Mouse (Mus musculus): ENCODE data around the gene Rxra. TPM values are rescaled to one million over a fixed set of nuclear protein-coding genes. Genes with fewer than 3 reads are reported as not detected.

The Rxra gene
- total RNA-seq (2015; ENCODE audit: low replicate concordance) = 1.9 and 3.1 TPM in 2 replicates
- total RNA-seq (2017; ENCODE audit: low replicate concordance) = 2.3 and 4.6 TPM in 2 replicates

DNA sequence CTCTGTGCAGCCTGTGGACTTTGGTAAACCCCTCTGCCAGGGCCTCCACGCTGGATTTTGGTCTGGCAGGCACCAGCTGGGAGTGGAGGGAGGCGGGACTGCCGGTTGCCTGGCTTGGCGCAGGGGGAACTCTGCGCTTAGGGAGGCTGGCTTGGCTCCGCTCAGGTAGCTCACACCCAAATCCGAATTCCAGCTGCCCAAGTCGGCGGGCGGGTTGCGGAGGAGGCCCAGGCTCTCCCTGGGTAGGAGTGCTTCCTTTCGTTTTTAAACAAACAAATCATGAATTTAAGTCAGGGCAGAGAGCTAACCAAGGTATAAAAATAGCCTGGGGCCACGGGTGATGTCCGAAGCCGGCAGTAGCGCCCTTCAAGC is at the start of gene Rxra:
Gene Rxra, plus strand, starts transcription at position 335 of the 372 bp plus-strand sequence.
- ATAC-seq (replicated peaks; ENCODE audit: low FRiP score, poor library complexity, severe bottlenecking) = no peak

- no peak for ATAC-seq (replicated peaks; ENCODE audit: low FRiP score, poor library complexity, severe bottlenecking)
Measured at GRCm38 (mm10) chr2:27626604-27627003, 49.6 kb upstream of the Rxra start.

DNA sequence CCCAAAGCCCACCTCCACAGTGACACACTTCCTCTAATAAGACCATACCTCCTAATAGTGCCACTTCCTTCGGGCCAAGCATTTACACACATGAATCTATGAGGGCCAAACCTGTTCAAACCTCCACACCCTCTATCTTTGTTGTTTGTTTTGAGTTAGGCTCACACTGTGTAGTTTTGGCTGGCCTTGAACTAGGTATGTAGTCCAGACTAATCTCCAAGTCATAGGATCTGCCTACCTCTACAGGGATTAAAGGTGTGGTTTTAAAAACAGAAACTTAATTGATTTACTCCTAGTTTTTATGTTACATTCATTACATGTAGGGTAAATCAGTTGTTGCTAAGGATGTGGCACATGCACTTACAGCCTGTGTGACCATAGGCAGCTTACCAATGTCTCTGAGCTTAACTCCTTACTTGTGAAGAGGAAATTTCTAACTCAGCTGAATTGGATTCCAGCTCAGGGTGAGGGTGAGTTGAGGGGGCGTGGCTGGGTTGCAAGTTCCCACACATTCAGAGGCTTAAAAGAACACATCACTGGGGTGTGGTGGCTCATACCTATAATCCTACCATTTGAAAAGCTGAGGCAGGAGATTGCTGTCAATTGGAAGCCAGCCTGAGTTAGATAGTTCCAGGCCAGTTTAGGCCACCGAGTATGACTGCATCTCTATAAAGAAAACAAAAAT is 45.5 kb upstream of the Rxra start:
- ATAC-seq (replicated peaks; ENCODE audit: low FRiP score, poor library complexity, severe bottlenecking) = no peak

- ATAC-seq (replicated peaks; ENCODE audit: low FRiP score, poor library complexity, severe bottlenecking) = no peak
Measured at GRCm38 (mm10) chr2:27633471-27633870, 42.8 kb upstream of the Rxra start.

GRCm38 (mm10) chr2:27634018-27634417 is 42.2 kb upstream of the Rxra start:
- ATAC-seq (replicated peaks; ENCODE audit: low FRiP score, poor library complexity, severe bottlenecking) = no peak

GRCm38 (mm10) chr2:27635147-27635738 is 41.0 kb upstream of the Rxra start:
- no peak for ATAC-seq (replicated peaks; ENCODE audit: low FRiP score, poor library complexity, severe bottlenecking)

- ATAC-seq (replicated peaks; ENCODE audit: low FRiP score, poor library complexity, severe bottlenecking) = no peak
Measured at GRCm38 (mm10) chr2:27636796-27637195, 39.4 kb upstream of the Rxra start.

DNA sequence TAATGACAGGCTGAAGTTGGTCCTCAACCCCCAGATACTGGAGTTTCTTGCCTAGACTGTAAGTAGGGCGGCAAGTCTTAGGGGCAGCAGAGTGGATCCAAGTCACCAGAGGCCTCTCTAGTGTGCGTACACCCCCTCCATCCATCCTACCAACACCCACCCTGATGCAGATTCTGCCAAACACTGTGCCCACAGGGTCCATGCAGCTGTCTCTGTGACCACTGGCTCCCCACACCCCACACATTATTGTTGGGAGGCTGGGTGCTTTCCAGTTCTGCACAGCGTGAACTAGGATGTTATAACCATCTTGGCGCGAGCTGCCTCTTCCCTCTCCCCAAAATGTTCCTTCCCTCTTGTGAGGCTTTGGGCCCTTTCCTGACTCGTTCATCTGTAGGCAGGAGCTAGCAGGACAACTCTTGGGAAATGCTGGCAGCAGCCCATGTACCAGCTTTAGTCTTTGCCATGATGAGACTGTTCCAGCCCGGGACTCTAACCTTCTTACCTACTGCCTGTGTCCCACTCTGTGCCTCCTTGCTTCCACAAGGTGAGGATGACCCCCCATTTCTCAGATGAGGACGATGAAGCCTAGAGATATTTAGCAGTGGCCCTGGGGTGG is 38.9 kb upstream of the Rxra start:
- no peak for ATAC-seq (replicated peaks; ENCODE audit: low FRiP score, poor library complexity, severe bottlenecking)

DNA sequence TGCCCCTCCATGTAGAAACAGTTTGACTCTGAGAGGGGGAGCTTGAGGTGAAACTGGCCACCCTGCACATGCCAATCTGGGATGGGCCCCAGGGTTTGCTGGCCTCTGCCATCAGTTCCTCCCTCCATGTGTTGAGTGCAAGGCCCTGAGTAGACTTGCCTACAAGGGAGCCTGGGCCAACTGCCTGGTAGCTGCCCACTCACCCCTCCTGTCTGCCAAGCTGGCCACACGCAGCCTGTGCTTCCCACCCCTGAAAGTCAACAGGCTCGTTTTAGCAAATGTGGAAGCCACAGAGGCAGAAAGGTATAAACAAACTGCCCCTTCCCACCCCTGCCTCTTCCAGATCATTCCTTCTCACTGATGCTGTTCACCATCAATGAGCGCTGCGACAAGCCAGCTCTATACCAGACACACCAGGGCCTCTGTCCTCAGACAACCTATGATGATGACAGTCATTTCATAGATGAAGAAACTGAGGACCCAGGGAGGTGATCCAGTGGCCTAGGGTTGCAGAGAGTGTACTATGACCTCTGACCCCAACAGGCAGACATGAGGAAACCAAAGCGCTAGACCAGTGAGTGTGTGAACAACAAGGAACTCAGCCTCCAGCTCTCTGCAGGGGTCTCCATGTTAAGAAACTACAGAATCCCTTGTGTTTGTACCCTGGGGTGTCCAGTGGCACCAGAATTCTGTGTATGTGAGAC is 36.5 kb upstream of the Rxra start:
- no peak for ATAC-seq (replicated peaks; ENCODE audit: low FRiP score, poor library complexity, severe bottlenecking)

DNA sequence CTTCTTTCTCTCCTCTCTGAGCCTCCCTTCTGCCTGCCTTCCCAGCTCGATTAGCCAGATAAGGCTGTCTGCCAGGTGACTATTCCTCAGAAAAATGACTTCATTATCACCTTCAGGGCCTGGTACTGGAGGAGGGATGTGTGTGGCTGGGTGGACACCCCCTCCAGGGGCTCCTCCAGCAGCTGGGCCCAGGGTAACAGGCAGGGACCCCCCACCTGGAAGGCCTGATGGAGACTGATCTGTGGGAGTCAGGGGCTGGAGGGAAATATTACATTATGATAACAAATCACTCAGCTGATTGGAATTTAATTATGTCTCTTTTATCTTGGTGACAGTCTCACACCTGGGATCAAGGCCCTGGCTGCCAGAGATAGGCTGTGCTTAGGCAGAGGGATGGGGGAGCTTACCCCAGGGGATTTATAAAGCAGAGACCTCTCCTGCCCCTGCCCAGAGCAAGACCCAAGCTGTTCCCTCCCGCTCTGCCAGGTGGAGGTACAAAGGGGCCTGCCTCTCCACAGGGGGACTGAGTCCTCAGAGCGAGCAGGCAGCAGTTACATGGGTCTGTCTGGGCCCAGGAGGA is 35.2 kb upstream of the Rxra start:
- ATAC-seq (replicated peaks; ENCODE audit: low FRiP score, poor library complexity, severe bottlenecking) = no peak

DNA sequence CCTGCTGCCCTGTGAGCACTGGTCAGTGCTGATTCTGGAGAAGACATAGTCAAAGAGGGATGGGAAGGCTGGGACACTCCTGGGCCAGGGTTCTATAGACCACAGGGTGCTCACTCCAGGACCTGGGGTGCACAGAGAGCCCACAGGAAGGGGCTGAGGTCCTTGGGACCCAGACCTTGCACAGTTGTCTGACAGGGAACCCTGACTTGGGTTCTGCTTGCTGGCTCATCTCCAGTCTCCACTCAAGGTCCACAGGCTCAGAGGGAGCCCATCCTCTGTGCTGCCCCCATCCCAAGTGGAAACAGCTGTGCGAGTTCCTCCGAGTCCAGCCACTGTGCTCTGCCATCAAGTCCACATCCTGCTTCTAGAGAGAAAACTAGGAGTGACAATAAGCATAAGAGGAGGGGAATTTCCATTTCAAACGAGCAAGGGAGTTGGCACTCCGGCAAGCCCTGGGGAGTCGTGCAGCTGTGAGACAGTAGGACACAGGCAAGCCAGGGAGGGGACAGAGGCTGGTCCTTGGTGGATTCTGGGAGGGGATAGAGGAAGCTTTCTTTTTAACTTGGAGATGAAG is 31.6 kb upstream of the Rxra start:
- no peak for ATAC-seq (replicated peaks; ENCODE audit: low FRiP score, poor library complexity, severe bottlenecking)

- no peak for ATAC-seq (replicated peaks; ENCODE audit: low FRiP score, poor library complexity, severe bottlenecking)
Measured at GRCm38 (mm10) chr2:27645471-27645870, 30.8 kb upstream of the Rxra start.

DNA sequence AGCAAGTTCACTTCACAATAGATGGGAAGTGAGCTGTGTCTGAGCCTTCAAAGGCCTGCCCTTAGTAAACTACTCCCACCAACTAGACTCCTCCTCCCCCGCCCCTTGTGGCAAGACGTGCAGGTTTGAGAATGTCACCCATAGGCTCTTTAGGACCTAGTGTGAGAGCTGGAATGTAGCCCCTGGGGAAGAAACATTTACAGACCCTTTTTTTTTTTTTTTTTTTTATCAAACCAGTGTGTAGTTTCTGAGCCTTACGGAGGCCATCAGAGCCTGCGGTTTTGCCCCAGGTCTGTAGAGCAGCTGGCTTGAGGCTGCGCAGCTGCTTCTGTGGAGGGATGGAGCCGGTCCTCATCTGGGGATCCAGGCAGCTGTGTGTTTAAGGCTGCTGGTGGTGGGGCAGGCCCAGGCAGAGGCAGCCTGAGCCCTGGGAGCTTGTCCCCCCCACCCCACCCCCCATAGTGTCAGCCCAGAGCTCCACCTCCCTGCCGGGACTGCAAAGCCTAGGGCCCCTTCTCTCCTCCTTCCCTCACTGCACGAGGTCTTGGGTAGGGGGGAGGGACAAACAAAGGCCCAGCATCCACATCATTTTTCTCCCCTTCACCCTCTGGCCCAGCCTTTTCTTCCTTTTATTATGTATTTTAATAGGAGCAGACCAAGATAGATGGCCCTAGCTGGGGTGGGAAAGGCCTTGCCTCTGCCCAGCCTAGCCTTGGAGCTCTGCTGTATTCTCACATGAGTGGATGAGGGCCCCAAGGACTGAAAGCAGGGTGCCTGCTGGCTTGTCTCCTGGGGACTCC is 26.2 kb upstream of the Rxra start:
- no peak for ATAC-seq (replicated peaks; ENCODE audit: low FRiP score, poor library complexity, severe bottlenecking)

GRCm38 (mm10) chr2:27650991-27651390 is 25.2 kb upstream of the Rxra start:
- no peak for ATAC-seq (replicated peaks; ENCODE audit: low FRiP score, poor library complexity, severe bottlenecking)

DNA sequence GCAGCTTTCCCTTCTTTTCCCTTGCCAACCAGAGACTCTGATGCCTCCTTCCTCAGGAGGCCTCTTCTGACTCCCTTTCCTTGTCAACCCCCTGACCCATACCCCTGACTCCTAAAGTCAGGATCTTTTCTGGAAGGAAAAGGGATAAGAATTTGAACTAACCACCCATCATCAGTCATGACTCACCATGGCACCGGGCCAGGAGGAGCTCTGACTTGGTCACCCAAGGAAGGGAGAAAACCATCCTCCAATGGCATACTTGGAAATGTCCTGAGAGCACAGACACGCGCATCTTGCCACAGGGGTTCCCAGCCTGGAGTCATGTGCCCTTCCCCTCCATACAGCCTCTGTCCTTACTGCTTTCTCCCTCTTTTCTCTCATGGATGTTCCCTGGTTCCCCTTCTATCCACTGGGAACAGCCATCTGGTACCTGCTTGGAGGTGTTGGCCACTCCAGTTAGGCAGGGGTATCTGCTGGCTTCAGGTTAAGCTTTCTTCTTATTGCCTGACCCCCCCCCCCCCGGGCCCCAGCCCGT is 22.7 kb upstream of the Rxra start:
- no peak for ATAC-seq (replicated peaks; ENCODE audit: low FRiP score, poor library complexity, severe bottlenecking)

- ATAC-seq (replicated peaks; ENCODE audit: low FRiP score, poor library complexity, severe bottlenecking) = no peak
Measured at GRCm38 (mm10) chr2:27654321-27655232, 21.7 kb upstream of the Rxra start.

- no peak for ATAC-seq (replicated peaks; ENCODE audit: low FRiP score, poor library complexity, severe bottlenecking)
Measured at GRCm38 (mm10) chr2:27656576-27656975, 19.7 kb upstream of the Rxra start.

GRCm38 (mm10) chr2:27665284-27665683 is 11.0 kb upstream of the Rxra start:
- no peak for ATAC-seq (replicated peaks; ENCODE audit: low FRiP score, poor library complexity, severe bottlenecking)
